Mouse (Mus musculus) heart, postnatal 25 days (tissue): ENCODE measurements at regions not wholly inside any gene's neighbourhood (a gene's known extent, or its start where the extent isn't known, plus 50 kb on each side); places are given as distances from the start of the nearest gene placed in this dataset.

Source experiments
- DNase-seq: peaks from one replicate; pipeline ENCODE4 v3.0.0; 2022; ENCODE audit warnings: low spot score
- intact Hi-C: fragments of 180-260 bp; cut with DNase I; formaldehyde crosslinking; loops from one replicate; pipeline ENCODE4 v1.15.1; 2025

DNA sequence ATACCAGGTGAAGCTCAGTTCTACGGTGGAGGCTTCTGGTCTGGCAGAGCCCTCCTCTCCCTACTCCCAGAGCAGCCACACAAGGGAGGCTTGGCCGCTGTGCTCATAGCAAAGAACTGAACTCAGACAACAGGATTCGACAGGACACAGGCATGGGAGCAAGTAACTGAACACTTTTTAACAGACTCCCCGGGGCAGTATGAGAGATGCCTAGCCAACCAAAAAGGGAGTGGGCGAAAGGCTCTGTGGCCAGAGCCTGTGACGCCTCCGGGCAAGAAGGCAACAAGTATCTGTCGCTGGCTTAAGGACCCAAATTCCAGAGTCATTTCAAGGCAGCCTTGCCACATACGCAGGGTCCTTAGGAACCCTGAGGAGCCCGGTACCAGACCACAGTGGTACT lies 188.8 kb upstream of the Klf14 start:
- intact Hi-C loops: no loop called here
- peak; percentile 46 for DNase-seq

DNA sequence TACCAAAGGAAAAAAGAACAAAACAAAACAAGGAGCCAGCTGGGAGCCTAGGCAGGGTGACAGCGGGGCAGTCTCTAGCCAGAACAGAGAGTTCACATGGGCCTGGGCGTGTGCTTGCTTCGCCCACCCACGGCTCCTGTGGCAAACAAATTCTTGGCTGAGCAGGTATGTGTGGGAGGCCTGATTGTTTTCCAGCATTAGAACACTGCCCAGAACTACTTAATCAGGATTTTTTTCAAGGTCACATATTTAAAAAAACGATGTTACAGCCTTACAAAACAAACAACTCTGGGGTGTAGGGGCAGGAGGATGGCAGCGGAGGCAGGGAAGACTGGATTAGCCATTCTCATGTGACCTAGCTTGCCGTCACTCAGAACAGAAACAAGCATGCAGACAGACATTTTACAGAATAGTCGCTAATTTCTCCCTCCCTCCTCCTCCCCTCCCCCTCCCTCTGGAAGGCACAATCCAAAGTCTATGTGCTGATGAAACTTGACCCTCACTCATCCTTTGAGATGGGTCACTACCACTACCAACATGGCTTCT lies 189.5 kb upstream of the Klf14 start:
- intact Hi-C loops: no loop called here
- peak; percentile 67 for DNase-seq

DNA sequence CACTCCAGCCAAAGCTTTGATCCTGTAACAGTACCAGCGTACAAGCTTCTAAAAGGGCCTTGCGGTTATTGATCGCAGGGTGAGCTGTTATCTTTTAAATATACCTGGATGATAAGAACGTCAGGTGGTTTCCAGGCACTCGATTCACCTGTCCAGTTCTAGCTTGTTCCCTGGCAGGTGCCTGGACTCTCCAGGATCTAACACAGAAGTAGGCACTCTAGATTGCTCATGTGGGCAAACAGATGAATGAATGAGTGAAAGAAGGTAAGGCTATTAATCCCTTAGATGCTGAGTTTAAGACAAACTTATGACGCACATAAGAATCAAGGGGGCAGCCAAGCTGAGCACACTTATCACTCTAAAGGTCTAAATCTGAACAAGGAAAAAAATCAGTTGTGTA lies 190.3 kb upstream of the Klf14 start:
- intact Hi-C loops: no loop called here
- no peak for DNase-seq

DNA sequence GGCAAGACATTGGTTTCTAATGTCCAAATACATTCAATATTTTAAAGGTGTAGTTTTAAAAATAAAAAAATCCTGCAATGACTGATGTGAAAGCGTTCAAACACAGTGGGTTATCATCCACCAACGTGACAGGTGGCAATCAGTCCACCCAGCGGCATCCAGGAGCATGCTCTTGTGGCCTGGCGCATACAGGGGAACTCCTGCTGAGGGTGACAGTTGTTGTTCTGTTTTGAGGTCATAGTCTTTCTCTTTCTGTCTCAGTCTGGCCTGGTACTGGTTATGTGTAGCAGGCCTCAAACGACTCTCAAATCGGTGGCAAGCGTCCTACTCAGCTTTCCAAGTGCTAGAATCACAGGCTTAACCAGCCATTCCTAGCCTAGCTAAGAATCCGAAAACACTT lies 191.5 kb upstream of the Klf14 start:
- DNase-seq: no peak
- intact Hi-C loops: no loop called here

DNA sequence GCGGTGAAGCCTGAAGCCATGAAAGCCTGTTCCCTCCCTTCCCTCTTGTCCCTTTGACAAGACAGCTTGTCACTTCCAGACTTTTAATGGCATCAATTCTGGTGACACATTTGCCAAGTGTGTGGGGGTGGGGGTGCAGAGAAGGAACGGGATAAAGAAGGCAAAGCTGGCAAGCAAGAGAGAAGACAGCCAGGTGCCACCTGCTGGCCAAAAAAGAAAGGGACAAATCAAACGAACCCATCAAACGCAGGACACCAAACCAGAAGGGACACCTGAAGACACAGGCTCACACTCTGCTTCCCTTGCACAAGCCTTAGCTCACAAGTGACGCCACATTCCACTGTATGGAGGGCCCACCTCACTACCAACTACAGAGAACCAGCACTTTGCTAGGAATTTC lies 197.0 kb upstream of the Klf14 start:
- DNase-seq: no peak
- intact Hi-C loops: loop anchor here (2.0 kb wide), 1 partner anchor 79 kb away; no protein-coding TSS in a partner anchor

DNA sequence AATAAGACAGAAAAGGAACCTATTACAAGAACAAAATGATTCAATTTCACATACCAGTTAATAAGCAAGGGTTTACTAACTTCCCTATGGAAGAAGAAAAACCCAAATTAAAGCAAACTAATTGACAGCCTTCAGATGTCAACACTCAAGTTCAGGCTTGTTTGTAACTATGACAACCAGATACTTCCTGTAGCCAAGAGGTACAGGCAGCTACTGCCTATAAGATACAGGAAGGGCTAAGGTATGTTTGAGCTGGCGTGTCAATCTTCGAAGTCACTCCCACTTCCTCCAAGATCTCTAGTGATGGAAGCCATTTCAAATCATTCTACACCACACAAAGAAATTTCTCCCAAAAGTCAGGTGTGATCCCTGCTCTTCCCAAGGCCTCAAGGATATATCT lies 198.1 kb upstream of the Klf14 start:
- intact Hi-C loops: no loop called here
- no peak for DNase-seq

DNA sequence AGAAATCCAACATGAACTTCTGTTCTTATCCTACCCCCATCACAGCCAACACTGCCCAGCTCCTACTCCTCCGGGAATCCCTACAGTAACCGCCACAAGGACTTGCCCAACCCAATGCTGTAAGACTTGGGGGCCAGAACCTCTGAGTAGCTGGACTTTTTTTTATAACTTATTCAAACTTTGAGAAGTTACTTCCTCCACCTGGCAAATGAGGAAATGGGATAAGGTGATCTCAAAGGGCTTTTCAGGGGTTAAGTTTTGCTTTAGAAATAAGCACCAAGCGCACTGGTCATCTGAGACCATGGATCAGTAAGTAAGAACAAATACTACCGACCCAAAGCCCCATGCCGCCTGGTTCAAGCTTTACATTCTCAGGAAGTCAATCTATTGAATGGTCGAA lies 198.6 kb upstream of the Klf14 start:
- DNase-seq: no peak
- intact Hi-C loops: no loop called here

DNA sequence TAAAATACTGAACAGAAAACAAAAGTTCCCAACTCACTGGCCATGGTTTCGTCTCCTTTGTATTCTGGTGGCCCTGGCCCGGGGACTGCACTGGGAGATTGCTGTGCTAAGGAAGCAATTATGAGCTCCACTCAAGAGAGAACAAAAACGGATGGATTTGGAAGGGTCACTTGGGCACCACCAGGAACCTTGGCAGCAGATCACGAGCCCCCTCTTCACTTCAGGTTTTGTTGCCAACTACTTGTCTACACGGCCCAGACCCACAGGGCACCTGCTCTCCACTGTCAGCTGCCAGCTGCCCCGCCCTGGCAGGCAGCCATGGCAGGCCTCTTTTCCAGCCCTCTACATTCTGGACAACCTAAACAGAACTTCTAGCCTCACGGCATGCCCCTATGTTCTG lies 199.8 kb upstream of the Klf14 start:
- DNase-seq: no peak
- intact Hi-C loops: no loop called here

DNA sequence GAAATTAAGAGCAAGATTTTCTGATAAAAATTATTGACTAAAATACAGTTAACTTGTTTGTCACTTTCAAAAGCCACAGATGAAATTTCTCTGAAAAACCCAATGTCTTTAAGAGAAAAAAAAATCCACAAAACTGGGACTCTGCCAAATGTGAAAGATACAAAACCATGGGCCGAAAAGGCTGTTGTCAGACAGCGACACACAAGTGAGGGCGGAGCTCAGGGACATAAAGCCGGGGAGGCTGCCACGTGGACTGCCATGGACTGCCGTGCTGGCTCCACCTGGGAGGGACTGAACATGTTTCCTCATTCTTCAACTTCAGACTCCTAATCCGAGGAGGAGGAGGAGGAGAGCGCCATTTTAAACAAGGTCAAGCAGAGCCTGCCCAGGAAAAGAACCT lies 200.4 kb upstream of the Klf14 start:
- intact Hi-C loops: no loop called here
- no peak for DNase-seq

DNA sequence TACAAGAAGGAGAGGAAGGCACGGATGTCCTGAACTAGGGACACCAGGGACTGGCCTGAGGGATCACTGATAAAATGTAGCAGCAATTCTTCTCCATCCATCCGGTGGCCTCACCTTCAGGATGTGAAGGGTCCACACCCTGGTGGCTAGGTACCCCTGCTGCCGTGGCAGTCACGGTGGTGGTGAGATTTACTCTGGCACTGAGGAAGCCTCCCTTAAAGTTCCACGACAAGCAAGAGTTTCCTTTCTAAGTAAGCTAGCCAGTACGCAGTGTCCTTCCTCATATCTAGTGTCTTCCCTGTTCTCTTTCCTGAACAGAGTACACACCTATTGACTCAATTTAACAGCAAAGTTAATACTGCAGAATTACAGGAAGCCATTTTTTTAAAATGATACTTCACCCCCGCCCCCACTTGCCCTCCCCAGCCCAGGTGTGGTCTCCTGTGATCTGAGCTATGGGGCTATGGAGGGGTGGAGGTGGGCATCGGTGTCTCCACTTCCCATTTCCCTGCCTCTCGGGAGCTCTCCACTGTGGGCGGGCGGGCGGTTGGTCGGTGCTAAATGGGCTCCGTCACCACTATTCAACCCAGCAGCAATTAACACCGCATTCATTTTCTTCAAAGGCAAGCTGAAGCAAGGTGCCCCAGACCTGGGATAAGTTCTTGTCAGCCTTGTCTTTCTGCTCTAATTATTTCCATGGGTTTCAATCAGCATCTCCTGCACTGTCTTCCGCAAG lies 201.2 kb upstream of the Klf14 start:
- intact Hi-C loops: no loop called here
- DNase-seq: no peak

DNA sequence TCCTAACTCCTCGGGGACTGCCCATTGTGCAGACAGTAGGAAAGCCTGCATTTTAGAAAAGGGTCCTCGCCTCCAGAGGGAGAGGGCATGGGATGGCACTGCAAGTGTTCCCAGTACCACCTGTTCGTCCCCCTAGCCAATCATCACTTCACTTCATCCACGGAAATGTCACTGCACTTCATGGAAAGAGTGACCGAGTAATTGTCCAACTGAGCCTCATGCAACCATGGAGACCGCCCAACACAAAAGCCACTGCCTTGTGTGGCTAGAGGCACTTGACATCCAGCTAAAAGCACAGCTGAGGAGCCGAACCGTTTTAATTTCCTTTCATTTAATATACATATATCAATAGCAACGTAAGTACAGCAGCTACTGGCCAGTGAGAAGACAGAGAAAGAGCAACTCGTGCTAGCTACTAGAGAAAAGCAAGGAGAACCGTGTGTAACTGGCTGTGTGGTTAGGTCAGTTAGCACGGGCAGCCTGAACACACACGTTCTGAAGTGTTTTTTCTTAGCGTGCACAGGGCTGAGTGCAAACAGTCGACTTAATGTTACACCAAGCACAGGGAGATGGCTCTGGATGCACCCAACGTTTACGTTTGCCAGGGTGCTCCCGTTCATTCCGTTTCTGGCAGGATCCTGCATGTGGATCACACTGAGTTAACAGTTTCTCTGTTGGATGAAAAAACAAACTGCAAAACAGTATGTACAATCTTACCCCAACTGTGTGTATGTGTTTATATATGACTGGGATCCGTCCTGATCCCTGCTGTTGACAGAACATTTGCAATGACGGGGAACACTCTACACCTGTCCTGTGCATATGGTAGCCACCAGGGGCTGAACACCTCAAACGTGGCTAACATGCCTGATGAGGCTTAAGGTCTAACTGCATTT lies 202.8 kb upstream of the Klf14 start:
- no peak for DNase-seq
- intact Hi-C loops: no loop called here

DNA sequence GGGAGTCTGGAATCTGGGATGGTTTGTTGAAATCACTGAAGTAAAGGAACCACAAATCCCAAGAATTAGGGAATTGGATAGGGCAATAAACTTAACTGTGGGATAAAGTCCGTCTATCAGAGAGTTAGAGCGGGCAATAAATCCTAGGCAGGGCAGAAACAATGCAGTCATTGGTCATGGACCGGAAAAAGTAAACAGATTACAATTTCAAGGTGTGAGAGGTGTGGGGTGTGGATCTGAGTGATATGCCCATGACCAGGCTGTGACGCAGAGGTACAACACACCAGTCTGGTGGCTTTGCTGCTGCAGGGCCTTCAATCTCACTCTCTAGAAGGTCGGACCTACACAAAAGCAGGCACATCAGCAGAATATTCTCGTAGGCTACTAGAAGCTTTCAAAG lies 206.1 kb upstream of the Klf14 start:
- no peak for DNase-seq
- intact Hi-C loops: no loop called here

DNA sequence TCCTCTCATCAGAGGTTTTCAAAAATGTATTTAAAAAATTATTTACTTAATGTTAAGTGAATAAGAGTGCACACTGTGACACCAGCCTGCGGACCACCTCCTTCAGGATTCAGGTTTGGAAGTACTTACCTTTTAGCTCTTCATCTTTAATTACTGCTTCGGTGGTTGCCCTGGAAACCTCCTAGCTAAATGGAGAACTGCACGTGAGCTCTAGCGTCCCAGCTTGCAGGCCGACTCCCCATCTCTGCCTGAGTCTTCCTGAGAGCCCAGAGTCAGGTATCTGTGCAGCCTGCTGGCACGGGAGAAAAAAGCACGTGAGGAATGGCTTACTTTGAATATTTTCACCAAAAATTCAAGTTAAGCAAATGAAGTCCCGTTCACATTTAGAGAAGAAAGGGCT lies 207.5 kb upstream of the Klf14 start:
- intact Hi-C loops: no loop called here
- DNase-seq: no peak

DNA sequence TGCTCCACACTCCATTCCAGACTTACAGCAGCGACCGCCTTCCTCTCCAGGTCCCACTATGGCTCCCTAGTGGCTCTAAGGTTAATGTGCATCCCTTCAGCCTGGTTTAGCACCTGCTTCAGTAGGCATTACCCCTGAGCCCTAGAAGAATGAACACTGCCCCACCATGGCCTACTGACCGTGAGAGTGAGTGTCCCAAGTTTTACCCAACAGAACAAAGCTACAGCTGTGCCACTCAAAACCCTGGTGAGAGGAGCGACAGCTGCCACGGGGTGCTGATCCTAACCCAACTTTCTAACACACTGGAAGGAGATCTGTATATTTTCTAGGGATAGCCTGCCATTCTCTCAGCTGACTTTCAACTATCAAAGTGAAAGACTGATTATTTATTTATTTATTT lies 208.9 kb upstream of the Klf14 start:
- intact Hi-C loops: no loop called here
- no peak for DNase-seq

DNA sequence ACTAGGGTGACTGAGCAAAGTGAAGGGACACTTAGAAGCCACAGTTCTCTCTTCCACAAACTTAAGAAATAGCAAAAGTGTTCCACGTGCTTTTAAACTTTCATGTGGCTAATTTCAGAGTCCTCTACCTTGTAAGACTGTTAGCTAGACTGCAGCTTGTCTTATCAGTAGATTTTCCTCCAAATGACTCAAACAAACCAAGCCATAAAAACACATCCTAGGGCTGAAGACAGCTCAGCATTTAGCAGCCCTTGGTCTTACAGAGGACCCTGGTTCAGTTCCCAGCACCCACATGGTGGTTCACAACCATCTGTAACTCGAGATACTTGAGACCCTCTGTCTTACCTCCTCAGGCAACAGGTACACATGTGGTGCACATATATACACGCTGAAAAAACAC lies 209.9 kb upstream of the Klf14 start:
- intact Hi-C loops: no loop called here
- no peak for DNase-seq

DNA sequence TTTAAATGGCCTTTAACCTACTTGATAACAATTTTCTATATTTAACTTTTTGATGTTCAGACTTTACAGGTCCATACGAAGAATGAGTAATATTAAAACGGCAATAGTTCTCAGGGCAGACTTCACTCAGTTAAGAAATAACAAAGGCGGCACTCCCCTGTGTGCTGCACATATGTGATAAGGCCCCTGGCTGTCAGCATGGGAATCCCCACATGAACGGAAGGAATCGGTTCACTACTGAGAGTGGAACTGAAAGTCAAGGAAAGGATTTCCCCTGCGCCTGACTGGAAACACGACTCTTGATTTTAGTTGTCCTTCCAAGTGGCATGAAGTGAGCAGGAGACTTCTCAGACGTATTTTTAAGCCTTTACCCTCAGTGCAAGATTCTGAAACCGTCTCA lies 210.5 kb upstream of the Klf14 start:
- intact Hi-C loops: no loop called here
- no peak for DNase-seq

DNA sequence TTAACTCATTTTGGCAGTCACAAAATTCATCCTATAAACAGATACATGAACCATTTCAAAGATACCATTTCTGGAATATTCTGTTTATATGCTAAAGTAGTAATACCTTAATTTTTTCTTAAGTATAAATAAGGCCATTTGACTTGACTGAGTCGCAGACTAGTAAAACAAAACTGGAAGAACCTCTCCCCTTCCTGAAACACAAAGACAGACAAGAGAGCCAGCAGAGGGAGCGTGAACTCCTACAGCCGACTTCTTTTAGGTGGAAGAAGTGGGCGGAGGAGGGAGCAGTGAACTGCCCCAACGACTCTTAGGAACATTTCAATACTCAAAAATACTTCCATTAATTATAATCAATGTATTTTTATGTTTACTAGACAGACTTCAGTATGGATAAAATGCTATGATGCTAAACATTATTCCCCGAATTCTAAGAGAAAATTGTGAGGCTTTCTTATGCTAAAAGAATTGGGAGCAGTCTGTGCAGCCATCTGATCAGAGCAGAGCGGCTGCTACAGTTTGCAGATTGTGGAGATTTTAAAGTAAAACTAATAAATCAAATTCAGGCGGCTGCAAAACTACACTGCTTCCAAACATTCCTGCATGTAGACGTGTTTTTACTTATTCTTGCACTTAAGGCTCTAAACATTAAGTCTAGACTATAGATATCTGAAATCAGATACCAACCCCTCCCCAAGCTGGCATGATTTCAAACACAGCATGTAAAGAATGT lies 211.2 kb upstream of the Klf14 start:
- intact Hi-C loops: no loop called here

DNA sequence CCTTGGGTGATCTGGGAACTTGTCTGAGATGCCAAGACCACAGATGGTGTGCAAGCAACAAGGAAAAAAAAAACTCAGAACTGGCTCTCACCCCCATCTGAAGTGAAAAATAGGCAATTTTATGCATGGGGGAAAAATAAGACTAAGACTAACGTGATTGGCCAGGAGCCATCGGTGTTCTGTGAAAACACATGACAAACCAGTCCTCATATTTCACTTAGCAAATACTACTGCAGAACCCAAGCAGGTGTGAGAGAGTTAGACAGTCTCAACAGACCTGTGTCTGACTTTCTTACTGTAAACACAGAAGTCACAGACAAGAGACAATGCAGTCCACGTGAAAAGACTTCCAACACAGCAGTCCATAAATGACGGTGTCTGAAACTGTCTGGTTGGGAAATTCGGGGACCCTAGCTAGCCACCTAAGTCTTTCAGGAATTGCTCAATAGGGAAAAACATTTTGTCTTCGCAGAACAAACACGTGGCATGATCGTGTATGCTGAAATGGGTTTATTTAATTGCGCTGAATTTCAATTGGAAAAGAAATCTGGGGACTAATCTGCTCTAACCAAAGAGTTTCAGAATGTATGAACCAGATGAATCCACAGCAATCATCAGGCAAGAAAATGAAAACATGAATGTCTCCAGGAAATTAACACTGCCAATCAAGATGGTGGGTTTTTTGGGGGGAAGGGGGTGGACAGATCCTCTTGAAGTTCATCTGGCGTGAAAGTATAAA lies 213.1 kb upstream of the Klf14 start:
- no peak for DNase-seq
- intact Hi-C loops: no loop called here

More for the DNA sequence above, 211.2 kb upstream of the Klf14 start:
- no peak for DNase-seq

DNA sequence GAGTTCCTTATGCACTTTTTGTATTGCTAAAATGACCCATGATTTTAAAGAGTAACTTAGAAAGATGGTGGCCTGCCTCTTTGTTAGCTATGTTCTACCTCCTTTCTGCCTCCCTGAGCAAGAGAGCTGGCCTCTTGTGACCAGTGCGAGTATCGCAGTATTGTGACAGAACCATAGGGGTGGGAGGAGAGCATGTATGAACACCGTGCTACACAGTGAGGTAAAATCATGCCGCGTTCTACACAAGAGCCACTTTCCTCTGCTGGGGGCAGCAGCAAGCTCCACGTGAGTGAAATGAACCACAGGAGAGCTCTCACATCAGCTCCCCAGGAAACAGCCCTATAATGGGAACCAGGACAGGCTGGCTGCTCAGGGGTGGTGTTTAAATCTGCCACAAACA lies 216.9 kb upstream of the Klf14 start:
- DNase-seq: no peak
- intact Hi-C loops: loop anchor here (1.0 to 5.0 kb wide), 2 partner anchors 43 to 100 kb away; no protein-coding TSS in a partner anchor

DNA sequence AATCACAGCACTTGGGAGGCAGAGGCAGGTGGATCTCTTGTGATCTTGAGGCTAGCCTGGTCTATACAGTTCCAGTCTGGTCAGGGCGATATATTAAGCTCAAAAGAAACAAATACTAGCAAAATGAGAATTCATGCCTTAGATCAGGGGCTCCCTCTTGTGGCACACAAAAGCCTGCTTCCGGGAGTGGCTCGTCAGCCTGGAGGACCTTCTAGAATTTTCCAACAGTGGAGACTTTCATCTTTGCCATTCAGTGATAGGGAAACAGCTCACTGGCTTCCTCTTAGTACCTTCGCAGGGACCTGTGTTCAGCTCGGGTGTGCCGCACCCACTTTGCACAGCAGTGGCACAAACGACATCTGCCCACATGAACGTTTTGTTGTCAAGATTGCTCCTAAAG lies 217.5 kb upstream of the Klf14 start:
- intact Hi-C loops: loop anchor here (1.0 to 5.0 kb wide), 2 partner anchors 44 to 101 kb away; no protein-coding TSS in a partner anchor
- DNase-seq: no peak
